Mouse (Mus musculus): ENCODE results near the gene Ugt1a6a.
"Not testable (repeated sequence)": the region's sequence is repeated elsewhere in the genome, so short reads cannot be mapped to it uniquely, and the experiment has no call there.

DNA sequence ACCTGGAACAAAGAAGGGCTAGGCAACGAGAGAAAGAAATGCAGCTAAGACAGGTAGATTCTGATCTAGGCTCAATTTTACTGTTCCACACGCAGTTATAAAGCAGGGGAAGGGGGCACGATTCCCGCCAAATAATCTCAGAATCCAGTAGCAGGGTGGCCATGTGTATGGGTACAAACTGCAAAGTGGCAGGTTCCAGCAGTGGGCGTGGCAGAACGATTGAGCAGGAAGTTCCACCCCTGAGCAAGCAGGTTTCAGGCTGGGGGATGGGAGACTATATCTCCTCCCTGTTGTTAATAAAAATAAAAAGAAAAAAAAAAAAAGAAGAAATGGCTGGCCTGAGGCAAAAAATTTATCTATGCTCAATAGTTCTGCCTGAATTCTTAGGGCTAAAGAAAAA lies 21.8 kb upstream of the Ugt1a6a start:
- not testable (repeated sequence) for TF ChIP-seq CTCF (conservative IDR thresholded peaks at IDR 0.05; ENCODE audit: low read length); NANOG (IDR thresholded peaks at IDR 0.05; ENCODE audit: borderline replicate concordance, low read length); POU5F1 (IDR thresholded peaks at IDR 0.05; ENCODE audit: borderline replicate concordance, low read length)

Measured in E14TG2a.4 (cell line).